Mouse (Mus musculus): ENCODE data around the gene Lrrk1. TPM values are rescaled to one million over a fixed set of nuclear protein-coding genes. Genes with fewer than 3 reads are reported as not detected.

Gene Lrrk1
- polyA plus RNA-seq, 1 experiment from 2014 or later: 8.0 TPM

DNA sequence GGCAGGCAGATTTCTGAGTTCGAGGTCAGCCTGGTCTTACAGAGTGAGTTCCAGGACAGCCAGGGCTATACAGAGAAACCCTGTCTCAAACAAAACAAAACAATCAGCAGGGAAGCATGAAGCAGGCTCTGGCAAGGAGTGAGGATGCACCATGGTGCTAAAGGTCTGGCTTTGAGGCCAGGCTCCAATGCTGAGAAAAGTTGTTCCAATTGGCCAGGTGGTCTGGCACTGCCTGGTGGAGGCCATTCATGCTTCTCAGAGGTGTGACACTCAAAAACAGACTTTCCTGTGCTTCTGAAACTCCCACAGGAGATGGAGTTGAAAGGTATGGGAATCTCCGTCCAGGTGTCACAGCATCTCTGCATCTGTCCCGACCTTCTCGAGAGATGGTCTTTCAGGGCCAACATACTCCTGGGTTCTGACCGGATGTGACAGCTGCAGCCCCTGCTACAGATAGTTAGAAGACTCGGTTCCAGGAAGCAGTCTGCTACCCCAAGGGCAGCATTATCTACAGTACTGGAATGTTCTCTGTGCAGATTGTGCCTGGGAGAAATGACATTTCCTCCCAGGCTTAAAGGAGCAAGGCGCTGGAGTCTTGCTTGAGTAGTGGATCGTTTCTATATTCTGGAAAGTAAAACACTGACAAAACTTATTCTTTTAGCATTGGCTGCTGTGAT, 134.0 kb downstream of the Lrrk1 start:
- no peak for ATAC-seq (ENCODE audit: extremely low read depth, insufficient number of reproducible peaks, low FRiP score, low TSS enrichment)
- no peaks in the 10 kb centered on the region for H3K27me3 ChIP-seq (replicated peaks)
- no peak overlapping the region for H3K4me3 ChIP-seq
- peak overlapping the region; percentile 16; the same call in 1 of the 2 replicates for H3K27ac ChIP-seq (replicated peaks)
- H3K4me1 ChIP-seq: peaks cover 29% of the 10 kb centered on the region
- peaks cover 3% of the 10 kb centered on the region; the same call in 1 of the 2 replicates for H3K36me3 ChIP-seq
- H3K9me3 ChIP-seq: no peaks in the 10 kb centered on the region
- H3K4me2 ChIP-seq: no peak overlapping the region
- WGBS: 37% methylated on average over 8 of the region's 8 CpGs
- H3K9ac ChIP-seq: no peak overlapping the region

DNA sequence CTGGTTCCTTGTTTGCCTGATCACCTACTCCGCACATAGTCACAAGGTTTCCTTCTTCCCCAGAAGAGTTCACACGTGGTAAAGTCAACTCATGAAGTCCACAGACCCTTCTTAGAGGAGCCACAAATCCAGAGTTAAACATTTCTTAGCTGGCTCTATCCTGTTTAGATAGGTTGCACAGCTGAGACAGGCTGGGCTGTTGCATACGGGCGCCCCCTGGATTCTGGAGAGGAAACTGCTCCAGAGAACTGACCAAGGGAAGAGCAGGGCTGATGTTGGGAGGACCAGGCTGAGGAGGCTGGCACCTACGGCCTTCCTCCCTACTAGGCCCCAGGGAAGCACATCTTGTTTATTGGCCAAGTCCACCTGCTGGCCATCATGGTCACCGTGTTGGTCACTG, 138.1 kb downstream of the Lrrk1 start:
- Histone ChIP-seq H3K27me3 (replicated peaks) (no peaks in the 10 kb centered on the region), H3K9ac (no peak overlapping the region), H3K27ac (replicated peaks) (peak overlapping the region; percentile 53), H3K4me3 (no peak overlapping the region), H3K4me2 (no peak overlapping the region), H3K36me3 (no peaks in the 10 kb centered on the region), H3K4me1 (peaks cover 40% of the 10 kb centered on the region), H3K9me3 (no peaks in the 10 kb centered on the region)
- no peak for ATAC-seq (ENCODE audit: extremely low read depth, insufficient number of reproducible peaks, low FRiP score, low TSS enrichment)
- WGBS: 20% methylated on average over 6 of the region's 6 CpGs

DNA sequence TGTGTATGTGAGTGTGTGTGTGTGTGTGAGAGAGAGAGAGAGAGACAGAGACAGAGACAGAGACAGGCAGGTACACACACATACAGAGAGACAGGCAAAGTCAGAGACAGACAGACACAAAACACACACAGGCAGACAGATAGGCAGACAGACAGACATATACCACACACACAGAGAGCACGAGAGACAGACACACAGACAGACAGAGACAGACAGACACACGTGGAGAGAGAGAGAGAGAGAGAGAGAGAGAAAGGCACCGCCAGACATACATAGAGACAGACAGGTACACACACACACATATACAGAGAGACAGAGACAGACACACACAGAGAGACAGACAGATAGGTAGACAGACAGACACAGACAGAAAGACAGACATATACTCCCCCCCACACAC, 138.7 kb downstream of the Lrrk1 start:
- no peaks in the 10 kb centered on the region for H3K9me3 ChIP-seq
- peaks cover 35% of the 10 kb centered on the region for H3K4me1 ChIP-seq
- 71% methylated on average over 3 of the region's 3 CpGs for WGBS
- H3K27ac ChIP-seq (replicated peaks): peak overlapping the region; percentile 53; the same call in 1 of the 2 replicates
- no peak overlapping the region for H3K4me3 ChIP-seq
- 0 out of 2 replicates have a peak overlapping the region, but pooled peaks have one; percentile 54 for H3K9ac ChIP-seq
- H3K27me3 ChIP-seq (replicated peaks): no peaks in the 10 kb centered on the region
- no peaks in the 10 kb centered on the region for H3K36me3 ChIP-seq
- ATAC-seq (ENCODE audit: extremely low read depth, insufficient number of reproducible peaks, low FRiP score, low TSS enrichment): no peak
- H3K4me2 ChIP-seq: no peak overlapping the region

GRCm38 (mm10) chr7:66249020-66249419, 139.1 kb downstream of the Lrrk1 start:
- ATAC-seq (ENCODE audit: extremely low read depth, insufficient number of reproducible peaks, low FRiP score, low TSS enrichment): no peak
- no peak overlapping the region for H3K9ac ChIP-seq
- H3K4me3 ChIP-seq: no peak overlapping the region
- 52% methylated on average over 2 of the region's 2 CpGs for WGBS
- H3K27ac ChIP-seq (replicated peaks): no peak overlapping the region
- peaks cover 31% of the 10 kb centered on the region for H3K4me1 ChIP-seq
- no peaks in the 10 kb centered on the region for H3K27me3 ChIP-seq (replicated peaks)
- H3K4me2 ChIP-seq: no peak overlapping the region
- no peaks in the 10 kb centered on the region for H3K9me3 ChIP-seq
- no peaks in the 10 kb centered on the region for H3K36me3 ChIP-seq

GRCm38 (mm10) chr7:66248270-66248669, 139.9 kb downstream of the Lrrk1 start:
- Histone ChIP-seq H3K4me2 (no peak overlapping the region), H3K27ac (replicated peaks) (no peak overlapping the region), H3K27me3 (replicated peaks) (no peaks in the 10 kb centered on the region), H3K9ac (no peak overlapping the region), H3K9me3 (no peaks in the 10 kb centered on the region), H3K4me1 (peaks cover 28% of the 10 kb centered on the region), H3K4me3 (no peak overlapping the region), H3K36me3 (no peaks in the 10 kb centered on the region)
- ATAC-seq (ENCODE audit: extremely low read depth, insufficient number of reproducible peaks, low FRiP score, low TSS enrichment): no peak

DNA sequence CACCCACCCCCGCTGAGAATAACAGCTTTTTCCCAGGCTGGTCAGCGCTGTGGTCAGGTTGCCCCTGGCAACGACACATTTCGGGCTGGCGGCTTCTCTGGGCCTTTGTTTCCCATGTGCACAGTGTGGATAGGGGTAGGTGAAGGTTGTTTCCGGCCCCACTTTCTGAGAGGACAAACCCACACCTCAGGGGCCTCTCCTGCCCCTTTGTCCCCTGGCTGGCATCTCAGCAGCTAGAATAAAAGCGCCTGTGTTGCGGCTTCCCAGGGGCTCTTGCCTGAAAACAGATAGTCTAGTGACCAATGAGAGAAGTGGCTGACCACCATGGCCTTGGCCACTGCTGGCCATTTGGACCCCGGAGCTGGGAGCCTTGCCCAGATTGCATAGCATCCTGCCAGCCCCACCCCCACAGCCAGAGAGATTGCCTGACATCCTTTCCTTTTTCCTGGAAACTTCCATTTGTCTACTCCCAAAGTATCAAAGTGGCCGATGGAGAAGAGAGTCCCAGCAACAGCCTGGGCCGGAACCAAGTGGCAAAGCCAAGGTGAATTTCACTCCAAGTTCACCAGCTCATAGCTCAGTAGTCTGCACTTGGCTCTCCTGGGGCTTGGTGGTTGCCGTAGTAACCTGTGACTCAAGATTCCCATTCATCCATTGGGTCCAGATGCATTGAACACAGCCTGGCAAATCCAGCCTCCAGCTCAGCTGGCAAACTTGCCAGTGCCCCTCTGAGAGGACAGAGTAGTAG, 140.7 kb downstream of the Lrrk1 start:
- Histone ChIP-seq H3K27ac (replicated peaks) (no peak overlapping the region), H3K36me3 (no peaks in the 10 kb centered on the region), H3K4me2 (no peak overlapping the region), H3K27me3 (replicated peaks) (no peaks in the 10 kb centered on the region), H3K4me3 (no peak overlapping the region), H3K9me3 (no peaks in the 10 kb centered on the region), H3K4me1 (peaks cover 23% of the 10 kb centered on the region), H3K9ac (no peak overlapping the region)
- WGBS: 70% methylated on average over 12 of the region's 12 CpGs
- no peak for ATAC-seq (ENCODE audit: extremely low read depth, insufficient number of reproducible peaks, low FRiP score, low TSS enrichment)

- H3K4me2 ChIP-seq: no peak overlapping the region
- H3K9me3 ChIP-seq: no peaks in the 10 kb centered on the region
- no peak overlapping the region for H3K27ac ChIP-seq (replicated peaks)
- no peaks in the 10 kb centered on the region for H3K36me3 ChIP-seq
- ATAC-seq (ENCODE audit: extremely low read depth, insufficient number of reproducible peaks, low FRiP score, low TSS enrichment): no peak
- 70% methylated on average over 11 of the region's 11 CpGs for WGBS
- no peak overlapping the region for H3K9ac ChIP-seq
- H3K4me3 ChIP-seq: no peak overlapping the region
- no peaks in the 10 kb centered on the region for H3K27me3 ChIP-seq (replicated peaks)
- H3K4me1 ChIP-seq: peaks cover 20% of the 10 kb centered on the region
Measured at GRCm38 (mm10) chr7:66246716-66247235, 141.4 kb downstream of the Lrrk1 start.

DNA sequence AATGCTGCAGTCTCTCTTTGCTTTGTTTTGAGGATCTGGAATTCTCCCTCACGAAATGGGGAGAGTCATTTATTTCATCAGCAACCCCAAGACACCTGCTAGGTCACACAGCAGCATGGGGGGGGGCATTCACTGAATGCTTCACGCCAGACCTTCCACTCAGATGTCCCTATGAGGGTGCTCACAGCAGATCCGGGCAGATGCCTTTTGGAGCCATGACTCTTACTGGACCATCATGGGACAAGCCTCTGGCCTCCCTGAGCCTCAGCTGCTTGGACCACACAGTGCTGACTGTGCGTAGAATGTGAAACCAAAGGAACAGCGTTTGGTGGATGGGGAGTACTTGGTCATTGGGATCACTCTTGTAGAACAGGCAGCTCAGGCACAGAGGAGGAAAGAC, 142.5 kb downstream of the Lrrk1 start:
- Histone ChIP-seq H3K9ac (no peak overlapping the region), H3K27me3 (replicated peaks) (no peaks in the 10 kb centered on the region), H3K4me1 (peaks cover 20% of the 10 kb centered on the region), H3K4me3 (no peak overlapping the region), H3K36me3 (no peaks in the 10 kb centered on the region), H3K4me2 (no peak overlapping the region), H3K9me3 (no peaks in the 10 kb centered on the region), H3K27ac (replicated peaks) (no peak overlapping the region)
- WGBS: 86% methylated on average over 5 of the region's 5 CpGs
- no peak for ATAC-seq (ENCODE audit: extremely low read depth, insufficient number of reproducible peaks, low FRiP score, low TSS enrichment)

DNA sequence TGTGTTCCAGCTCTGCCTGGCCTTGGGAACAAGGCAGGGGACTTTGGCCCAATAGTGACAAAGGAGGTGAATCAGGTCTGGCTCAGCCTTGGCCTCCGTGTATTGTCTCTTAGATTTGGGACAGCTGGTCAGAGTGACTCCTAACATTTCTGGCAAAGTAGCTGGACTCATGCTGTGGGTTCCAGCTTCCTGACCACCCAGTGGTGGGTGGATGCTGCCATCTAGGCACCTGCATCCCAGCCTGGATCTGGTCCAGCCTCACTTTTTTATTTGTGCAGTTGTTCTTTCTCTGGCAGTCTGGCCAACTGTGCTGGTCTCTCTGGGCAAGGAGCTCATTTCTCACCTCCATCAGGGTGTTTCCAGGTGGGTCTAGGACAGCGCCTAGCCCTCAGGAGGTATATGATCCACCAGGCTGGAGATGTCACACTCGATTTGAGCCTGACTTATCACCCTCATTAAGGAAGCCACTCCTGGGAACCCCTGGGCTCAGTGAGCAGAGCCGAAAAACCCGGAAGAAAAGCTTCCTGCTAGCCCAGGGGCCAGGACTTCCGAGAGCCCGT, 144.3 kb downstream of the Lrrk1 start:
- H3K27ac ChIP-seq (replicated peaks): no peak overlapping the region
- H3K4me1 ChIP-seq: peaks cover 17% of the 10 kb centered on the region
- H3K4me2 ChIP-seq: no peak overlapping the region
- ATAC-seq (ENCODE audit: extremely low read depth, insufficient number of reproducible peaks, low FRiP score, low TSS enrichment): no peak
- no peak overlapping the region for H3K4me3 ChIP-seq
- no peak overlapping the region for H3K9ac ChIP-seq
- H3K36me3 ChIP-seq: no peaks in the 10 kb centered on the region
- no peaks in the 10 kb centered on the region for H3K27me3 ChIP-seq (replicated peaks)
- H3K9me3 ChIP-seq: no peaks in the 10 kb centered on the region
- WGBS: 63% methylated on average over 7 of the region's 7 CpGs

GRCm38 (mm10) chr7:66241855-66242412, 146.2 kb downstream of the Lrrk1 start:
- no peak overlapping the region for H3K4me3 ChIP-seq
- H3K27ac ChIP-seq (replicated peaks): no peak overlapping the region
- no peaks in the 10 kb centered on the region for H3K36me3 ChIP-seq
- H3K9me3 ChIP-seq: 0 out of 2 replicates have a peak, but pooled peaks cover 4% of the 10 kb centered on the region
- H3K27me3 ChIP-seq (replicated peaks): no peaks in the 10 kb centered on the region
- H3K4me1 ChIP-seq: 0 out of 2 replicates have a peak, but pooled peaks cover 2% of the 10 kb centered on the region
- 89% methylated on average over 4 of the region's 4 CpGs for WGBS
- H3K4me2 ChIP-seq: no peak overlapping the region
- no peak overlapping the region for H3K9ac ChIP-seq
- ATAC-seq (ENCODE audit: extremely low read depth, insufficient number of reproducible peaks, low FRiP score, low TSS enrichment): no peak

GRCm38 (mm10) chr7:66238157-66238556, 150.0 kb downstream of the Lrrk1 start:
- H3K9ac ChIP-seq: no peak overlapping the region
- 0 out of 2 replicates have a peak, but pooled peaks cover 4% of the 10 kb centered on the region for H3K9me3 ChIP-seq
- H3K4me1 ChIP-seq: peaks cover 13% of the 10 kb centered on the region
- H3K4me2 ChIP-seq: no peak overlapping the region
- no peak overlapping the region for H3K27ac ChIP-seq (replicated peaks)
- H3K4me3 ChIP-seq: no peak overlapping the region
- H3K27me3 ChIP-seq (replicated peaks): no peaks in the 10 kb centered on the region
- 96% methylated on average over 3 of the region's 3 CpGs for WGBS
- no peak for ATAC-seq (ENCODE audit: extremely low read depth, insufficient number of reproducible peaks, low FRiP score, low TSS enrichment)
- H3K36me3 ChIP-seq: no peaks in the 10 kb centered on the region

Measured in heart, embryonic 13.5 days (tissue).